Mouse (Mus musculus) lung, embryonic 14.5 days (tissue): ENCODE results near the gene Cnpy3. TPM values are rescaled to one million over a fixed set of nuclear protein-coding genes. Genes with fewer than 3 reads are reported as not detected.
"Not testable (repeated sequence)": the region's sequence is repeated elsewhere in the genome, so short reads cannot be mapped to it uniquely, and the experiment has no call there.

ENCODE experiments used
- ATAC-seq: fragments of 200-750 bp; cut with Nextera tagmentation; 2 replicates; pipeline ENCODE4 v1.8.0; 2017; ENCODE audit warnings: mild to moderate bottlenecking, moderate TSS enrichment, moderate library complexity; ENCODE audit not compliant: insufficient read depth
- DNase-seq: peaks from one replicate; pipeline ENCODE4 v3.0.0-alpha.2; 2015
- H3K27ac ChIP-seq: fragments of 300-500 bp; sonication (generic); 2 replicates; pipeline ENCODE4 v1.5.1; 2014; ENCODE audit warnings: low read depth, mild to moderate bottlenecking, moderate library complexity
- H3K27me3 ChIP-seq: fragments of 300-500 bp; sonication (generic); 2 replicates; pipeline ENCODE4 v1.6.1; 2014; ENCODE audit warnings: low read length, control low read depth; ENCODE audit not compliant: insufficient read depth
- H3K36me3 ChIP-seq: fragments of 300-500 bp; sonication (generic); 2 replicates; pipeline ENCODE4 v1.6.1; 2014; ENCODE audit warnings: control low read depth; ENCODE audit not compliant: insufficient read depth
- H3K4me1 ChIP-seq: fragments of 300-500 bp; sonication (generic); 2 replicates; pipeline ENCODE4 v1.6.1; 2014; ENCODE audit warnings: antibody characterized with exemption, control low read depth; ENCODE audit not compliant: insufficient read depth
- H3K4me2 ChIP-seq: fragments of 300-500 bp; sonication (generic); 2 replicates; pipeline ENCODE4 v1.6.1; 2014; ENCODE audit warnings: mild to moderate bottlenecking
- H3K4me3 ChIP-seq: fragments of 300-500 bp; sonication (generic); 2 replicates; pipeline ENCODE4 v1.5.1; 2014; ENCODE audit warnings: low read depth, low read length
- H3K9ac ChIP-seq: fragments of 300-500 bp; sonication (generic); 2 replicates; pipeline ENCODE4 v1.6.1; 2014
- H3K9me3 ChIP-seq: fragments of 300-500 bp; sonication (generic); 2 replicates; pipeline ENCODE4 v1.6.1; 2016; ENCODE audit warnings: low read depth, low read length, control low read depth
- CTCF ChIP-seq: IDR thresholded peaks from 2 replicates; pipeline ENCODE4 v1.5.1; 2016; ENCODE audit warnings: antibody characterized with exemption, low read depth
- WGBS: fragments of 180-500 bp; shearing (Covaris S2); extraction: QIAGEN DNeasy Blood & Tissue Kit; methylation state at CpG from one replicate; pipeline ENCODE4 v1.1.7; 2014; 5-methylcytosine and 5-hydroxymethylcytosine counted together
- polyA plus RNA-seq: library from polyadenylated mRNA; unstranded; fragments of >200 nt; fragmentation: Nextera tagmentation; extraction: Ambion mirVana; gene quantifications from 2 replicates; pipeline ENCODE4 v1.2.1, GENCODE M21; 2014

Gene Cnpy3
- polyA plus RNA-seq, 1 experiment from 2014 or later = 79.3 TPM

DNA sequence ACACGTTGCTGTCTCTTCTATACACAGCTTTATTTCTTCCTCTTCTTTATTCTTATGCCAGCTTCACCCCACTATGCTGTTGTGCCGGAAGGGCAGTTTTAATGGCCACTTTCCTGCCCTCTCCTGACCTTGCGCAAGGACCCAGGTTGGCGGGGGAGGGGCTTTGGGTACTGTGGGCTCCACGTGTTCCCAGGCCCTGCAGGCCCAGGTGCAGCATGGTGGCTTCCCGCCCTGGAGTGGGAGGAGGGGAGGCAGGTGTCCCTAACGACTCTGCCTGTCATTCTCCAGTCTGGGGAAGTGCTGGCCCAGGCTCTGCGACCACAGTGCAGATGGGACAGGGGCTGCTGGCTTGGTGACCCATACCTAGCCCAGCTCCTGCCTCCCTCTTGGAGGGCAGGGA is 15.9 kb upstream of the Cnpy3 start:
- DNase-seq (no peak), ATAC-seq (no peak)
- Histone ChIP-seq H3K4me3 (no peak overlapping the region), H3K36me3 (no peaks in the 10 kb centered on the region), H3K9me3 (no peaks in the 10 kb centered on the region), H3K27me3 (no peaks in the 10 kb centered on the region), H3K27ac (no peak overlapping the region), H3K4me2 (no peak overlapping the region), H3K4me1 (peaks cover 5% of the 10 kb centered on the region; the same call in 1 of the 2 replicates), H3K9ac (no peak overlapping the region)
- TF ChIP-seq CTCF = no peak
- WGBS = 47% methylated on average over 8 of the region's 8 CpGs

DNA sequence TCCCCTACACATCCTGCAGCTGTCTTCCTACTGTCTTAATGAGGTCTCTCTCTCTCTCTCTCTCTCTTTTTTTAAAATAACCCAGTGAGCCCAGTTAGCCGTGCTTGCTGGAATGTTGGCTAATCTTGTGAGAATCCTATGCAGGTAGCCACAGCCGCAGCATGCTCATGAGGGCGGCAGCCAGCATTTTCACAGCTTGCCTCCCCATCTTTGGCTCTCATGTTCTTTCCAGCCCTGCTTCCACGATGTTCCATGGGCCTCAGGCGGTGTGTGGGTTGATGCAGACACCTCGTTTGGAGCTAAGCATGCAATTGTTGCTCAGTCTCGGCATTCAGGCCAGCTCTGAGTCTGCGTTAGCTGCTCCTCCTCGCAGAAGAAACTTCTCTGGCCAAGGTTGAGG is 12.9 kb upstream of the Cnpy3 start:
- not testable (repeated sequence) for H3K4me1 ChIP-seq, H3K4me2 ChIP-seq, H3K9me3 ChIP-seq, H3K27ac ChIP-seq, DNase-seq, H3K36me3 ChIP-seq, H3K9ac ChIP-seq, H3K27me3 ChIP-seq, ATAC-seq, H3K4me3 ChIP-seq
- 53% methylated on average over 8 of the region's 9 CpGs for WGBS

DNA sequence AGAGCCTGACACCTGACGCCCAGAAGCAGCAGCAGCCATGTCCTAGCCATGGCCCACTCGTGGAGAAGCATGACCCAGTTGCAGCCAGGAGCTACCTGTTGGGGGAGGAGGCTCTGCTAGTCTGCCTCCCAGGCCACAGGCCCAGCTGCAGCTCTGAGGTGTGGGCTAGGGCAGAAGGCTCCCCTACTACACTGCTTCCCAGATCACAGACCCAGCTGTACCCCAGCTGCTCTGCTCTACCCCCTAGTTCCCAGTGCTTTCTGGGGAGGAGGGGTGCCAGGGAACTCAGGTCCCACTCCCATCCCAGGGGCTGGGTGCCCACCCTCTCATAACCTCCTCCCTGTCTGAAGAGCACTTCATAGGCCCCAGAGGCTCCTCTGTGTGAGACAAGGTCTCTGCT is 11.5 kb upstream of the Cnpy3 start, which contains the start of gene Ptcra:
TSS of gene Ptcra (minus strand) at position 169 of the 400 bp plus-strand sequence.
- Histone ChIP-seq H3K36me3 (no peaks in the 10 kb centered on the region), H3K4me3 (no peak within 1 kb of the TSS), H3K4me2 (no peak within 1 kb of the TSS), H3K9ac (no peak within 1 kb of the TSS), H3K27me3 (no peaks in the 10 kb centered on the region), H3K4me1 (no peaks in the 10 kb centered on the region), H3K27ac (no peak within 1 kb of the TSS), H3K9me3 (no peaks in the 10 kb centered on the region)
- 83% methylated on average over 2 of the region's 2 CpGs for WGBS
- DNase-seq (no peak), ATAC-seq (no peak)
- no peak for TF ChIP-seq CTCF

DNA sequence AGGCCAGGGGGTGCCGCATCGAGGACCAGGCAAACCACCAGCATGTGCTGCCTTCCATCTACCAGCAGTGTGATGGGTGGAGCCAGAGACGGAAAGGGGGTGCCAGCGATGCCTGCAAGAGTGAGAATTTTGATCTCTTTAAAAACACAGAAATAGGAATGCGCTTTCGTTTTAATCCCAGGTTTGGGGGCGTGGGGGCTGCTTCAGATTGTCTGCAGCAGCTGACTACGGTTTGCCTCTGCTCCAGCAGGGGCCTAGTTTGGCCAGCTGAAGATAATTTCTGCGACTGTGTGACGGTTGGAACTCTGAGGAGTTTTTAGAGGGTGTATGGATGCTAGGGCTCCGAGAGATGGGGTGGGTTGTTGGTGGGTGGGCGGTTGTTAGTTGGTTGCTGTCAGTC is 6.7 kb upstream of the Cnpy3 start:
- H3K4me3 ChIP-seq = no peak overlapping the region
- no peak for ATAC-seq
- no peaks in the 10 kb centered on the region for H3K36me3 ChIP-seq
- TF ChIP-seq CTCF = no peak
- H3K27me3 ChIP-seq = no peaks in the 10 kb centered on the region
- no peak overlapping the region for H3K9ac ChIP-seq
- H3K27ac ChIP-seq = no peak overlapping the region
- no peak for DNase-seq
- no peaks in the 10 kb centered on the region for H3K4me1 ChIP-seq
- H3K9me3 ChIP-seq = no peaks in the 10 kb centered on the region
- WGBS = 74% methylated on average over 12 of the region's 12 CpGs
- H3K4me2 ChIP-seq = no peak overlapping the region

DNA sequence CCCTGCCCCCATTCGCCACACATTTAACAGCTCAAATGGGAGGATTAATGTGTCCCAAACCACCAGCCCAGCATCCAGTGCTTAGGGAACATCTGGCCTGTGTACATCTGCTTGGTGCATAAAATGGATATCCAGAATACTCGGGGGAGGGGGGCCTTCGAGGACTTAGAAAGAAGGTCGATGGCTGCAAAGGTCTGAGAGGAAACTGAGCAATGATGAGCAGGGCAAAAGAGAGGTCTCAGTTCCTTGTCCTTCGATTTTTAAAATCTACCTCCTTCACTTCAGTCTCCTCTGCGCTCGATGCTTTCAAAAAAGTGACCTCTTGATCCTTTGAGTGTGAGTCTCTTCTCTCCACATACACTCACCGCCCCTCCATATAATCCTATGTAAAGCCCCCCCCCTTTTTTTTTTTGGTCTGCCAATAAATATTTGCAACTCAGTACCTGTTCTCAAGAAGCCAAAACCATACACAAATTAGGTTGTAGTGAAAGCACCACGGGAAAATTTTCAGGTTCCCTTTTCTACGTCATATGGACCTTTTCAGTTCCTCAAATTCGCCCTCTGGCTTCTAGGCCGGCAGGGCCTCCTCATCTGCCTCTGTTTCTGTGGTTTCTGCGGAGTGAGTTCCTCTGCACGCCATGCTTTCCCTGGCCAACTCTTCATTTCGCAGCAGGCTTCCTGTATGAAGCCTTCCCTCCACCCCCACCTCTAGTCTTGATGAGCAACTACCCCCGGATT is 789 bp downstream of the Cnpy3 start:
- H3K4me2 ChIP-seq = peak overlapping the region; percentile 88
- H3K9me3 ChIP-seq = no peaks in the 10 kb centered on the region
- peak; percentile 67 for DNase-seq
- no peaks in the 10 kb centered on the region for H3K27me3 ChIP-seq
- TF ChIP-seq CTCF = no peak
- peak overlapping the region; percentile 70 for H3K4me3 ChIP-seq
- H3K27ac ChIP-seq = peak overlapping the region; percentile 88
- peak overlapping the region; percentile 71 for H3K9ac ChIP-seq
- no peak; the same call in 1 of the 2 replicates for ATAC-seq
- 16% methylated on average over 16 of the region's 16 CpGs for WGBS
- peaks cover 9% of the 10 kb centered on the region; the same call in 1 of the 2 replicates for H3K4me1 ChIP-seq
- H3K36me3 ChIP-seq = peaks cover 11% of the 10 kb centered on the region

DNA sequence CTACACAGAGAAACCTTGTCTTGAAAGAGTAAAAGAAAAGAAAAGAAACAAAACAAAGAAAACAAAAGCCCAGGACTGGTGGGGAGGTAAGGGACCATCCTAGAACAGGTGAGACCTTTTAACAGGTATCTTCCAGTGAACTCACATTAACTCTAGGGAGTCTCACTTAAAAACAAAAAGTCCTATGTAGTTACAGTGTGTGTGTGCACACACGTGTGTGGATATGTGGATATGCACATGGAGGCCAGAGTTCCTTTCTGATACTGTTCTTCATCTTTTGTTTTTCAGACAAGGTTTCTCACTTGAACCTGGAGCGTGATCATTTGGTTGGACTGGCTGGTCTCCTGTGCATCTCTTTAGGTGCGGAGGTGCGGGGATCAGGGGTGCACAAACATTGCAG is 1.4 kb downstream of the Cnpy3 start:
- TF ChIP-seq CTCF = no peak
- H3K27ac ChIP-seq = no peak overlapping the region
- ATAC-seq = no peak
- WGBS = 90% methylated on average over 4 of the region's 4 CpGs
- DNase-seq = no peak
- peak overlapping the region; percentile 71; the same call in 1 of the 2 replicates for H3K9ac ChIP-seq
- H3K9me3 ChIP-seq = no peaks in the 10 kb centered on the region
- H3K4me3 ChIP-seq = peak overlapping the region; percentile 70
- H3K27me3 ChIP-seq = no peaks in the 10 kb centered on the region
- H3K4me1 ChIP-seq = peaks cover 9% of the 10 kb centered on the region; the same call in 1 of the 2 replicates
- H3K4me2 ChIP-seq = peak overlapping the region; percentile 88
- peaks cover 18% of the 10 kb centered on the region for H3K36me3 ChIP-seq

DNA sequence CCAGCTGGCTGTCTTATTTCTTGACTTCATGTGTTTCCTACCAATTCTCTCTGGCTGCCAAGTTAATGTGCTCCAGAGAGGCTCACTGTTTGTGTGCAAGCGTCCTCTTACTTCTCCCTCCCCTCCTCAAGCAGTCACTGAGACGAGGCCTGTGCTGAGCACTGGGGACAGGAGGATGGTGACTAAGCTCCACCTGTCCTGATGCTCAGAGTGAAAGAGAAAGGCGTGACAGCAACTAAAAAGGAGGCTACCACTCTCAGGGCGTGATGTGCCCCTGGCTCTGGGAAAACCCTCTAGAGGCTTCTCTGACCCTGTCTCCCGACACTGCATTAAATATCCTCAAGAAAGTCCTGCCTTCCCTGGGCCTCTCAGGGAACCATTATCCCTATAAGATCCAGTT is 2.7 kb downstream of the Cnpy3 start:
- Histone ChIP-seq H3K9ac (no peak overlapping the region), H3K9me3 (no peaks in the 10 kb centered on the region), H3K27ac (no peak overlapping the region), H3K4me3 (no peak overlapping the region), H3K27me3 (no peaks in the 10 kb centered on the region), H3K36me3 (peaks cover 25% of the 10 kb centered on the region), H3K4me1 (peaks cover 9% of the 10 kb centered on the region; the same call in 1 of the 2 replicates), H3K4me2 (no peak overlapping the region)
- 87% methylated on average over 5 of the region's 5 CpGs for WGBS
- ATAC-seq (no peak), DNase-seq (no peak)
- TF ChIP-seq CTCF = no peak
